Mouse (Mus musculus) cerebellum, adult 2 months (tissue): ENCODE results near the gene BC028528. TPM values are rescaled to one million over a fixed set of nuclear protein-coding genes. Genes with fewer than 3 reads are reported as not detected.

Experiments
- DNase-seq, 2 experiments: peaks; one replicate each; pipeline ENCODE4 v3.0.0; 2021
- H3K27ac ChIP-seq: fragments of 200-500 bp; 2 replicates; pipeline ENCODE4 v1.5.1; 2012; ENCODE audit warnings: low read length, control low read depth, inconsistent platforms; ENCODE audit not compliant: insufficient read depth
- H3K27me3 ChIP-seq: fragments of 200-500 bp; 2 replicates; pipeline ENCODE4 v1.6.1; 2012; ENCODE audit warnings: inconsistent platforms, mild to moderate bottlenecking, low read length, moderate library complexity; ENCODE audit not compliant: control insufficient read depth, insufficient read depth
- H3K4me1 ChIP-seq: fragments of 200-500 bp; 2 replicates; pipeline ENCODE4 v1.6.1; 2011; ENCODE audit warnings: low read length; ENCODE audit not compliant: control insufficient read depth, insufficient read depth
- H3K4me3 ChIP-seq: fragments of 200-500 bp; replicated peaks from 2 replicates; pipeline ENCODE3; 2011; ENCODE audit warnings: mild to moderate bottlenecking, low read depth, low read length, control low read depth; ENCODE audit not compliant: insufficient read depth
- CTCF ChIP-seq: fragments of 200-500 bp; IDR thresholded peaks from 2 replicates; pipeline ENCODE4 v1.5.1; 2011; ENCODE audit warnings: low read depth, mild to moderate bottlenecking, control low read depth, low read length, moderate library complexity, borderline replicate concordance; ENCODE audit not compliant: insufficient read depth
- POLR2A ChIP-seq: fragments of 200-500 bp; IDR thresholded peaks from 2 replicates; pipeline ENCODE4 v1.6.1; 2011; ENCODE audit warnings: low read length, control low read depth, borderline replicate concordance; ENCODE audit not compliant: insufficient read depth
- WGBS: fragments of 180-500 bp; shearing (Covaris S2); methylation state at CpG from one replicate; pipeline ENCODE4 v1.1.7; 2018; 5-methylcytosine and 5-hydroxymethylcytosine counted together
- polyA plus RNA-seq: library from polyadenylated mRNA; depleted of rRNA; stranded (reverse); fragments of >200 nt; gene quantifications from 2 replicates; pipeline ENCODE4 v1.2.3, GENCODE M21; 2012; rRNA removed

The BC028528 gene
- polyA plus RNA-seq, 1 experiment = 9.0 TPM

DNA sequence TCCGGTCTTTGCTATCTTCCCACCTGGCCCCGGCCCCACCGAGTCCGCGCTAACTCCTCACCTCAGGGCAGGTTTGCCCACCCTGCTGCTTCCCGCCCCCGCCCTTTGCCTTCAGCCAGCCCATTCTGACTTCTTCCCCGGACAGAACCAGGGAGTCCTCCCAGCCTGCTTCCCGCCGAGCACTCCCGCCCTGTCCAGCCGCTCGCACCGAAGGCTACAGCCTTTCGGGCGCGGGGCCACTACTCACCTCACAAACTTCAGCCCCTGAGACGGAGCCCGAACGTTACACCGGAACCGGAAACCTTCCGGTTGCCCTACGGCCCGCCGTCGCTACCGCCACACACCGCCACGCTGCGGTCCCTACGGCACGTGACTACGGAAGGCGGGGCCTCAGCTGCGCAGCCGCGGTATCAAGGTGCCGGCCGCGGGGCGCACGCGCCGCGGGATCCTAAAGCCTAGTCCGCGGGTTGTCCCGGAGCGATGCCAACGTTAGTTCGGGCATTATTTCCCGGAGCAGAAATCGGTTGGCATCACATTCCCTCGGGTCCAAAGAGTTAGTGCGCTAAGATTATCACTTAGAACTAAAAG lies 36.2 kb downstream of the BC028528 start, which contains the start of gene Prpf3:
Gene Prpf3, minus strand, starts transcription at position 384 of the 588 bp plus-strand sequence.
- TF ChIP-seq CTCF (no peak), POLR2A (peak; percentile 91)
- H3K27me3 ChIP-seq = no peaks in the 10 kb centered on the region
- under 1% methylated on average over 56 of the region's 56 CpGs for WGBS
- H3K4me3 ChIP-seq = peak within 1 kb of the TSS; percentile 66
- H3K4me1 ChIP-seq = no peaks in the 10 kb centered on the region
- peak; percentile 93 to 94 for DNase-seq
- peak within 1 kb of the TSS; percentile 8; the same call in 1 of the 2 replicates for H3K27ac ChIP-seq

DNA sequence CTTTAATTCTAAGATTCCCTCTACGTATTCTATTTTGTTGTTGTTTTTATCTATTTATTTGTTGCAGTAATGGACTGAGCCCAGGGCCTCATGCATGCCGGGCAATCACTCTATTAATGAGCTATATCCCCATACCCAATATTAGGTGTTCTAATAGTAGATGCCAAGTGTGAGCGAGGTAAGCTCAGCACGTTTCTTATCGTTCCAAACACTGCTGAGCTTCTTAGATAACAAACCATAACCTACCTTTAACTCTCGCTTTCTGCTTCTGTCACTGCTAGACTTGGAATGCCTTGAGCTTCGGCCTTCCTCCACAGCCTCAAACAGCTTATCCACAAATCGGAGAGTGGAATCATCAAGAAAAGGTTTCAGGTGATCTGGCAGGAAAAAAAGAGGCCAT lies 40.5 kb downstream of the BC028528 start:
- H3K27me3 ChIP-seq = no peaks in the 10 kb centered on the region
- H3K4me1 ChIP-seq = no peaks in the 10 kb centered on the region
- no peak for DNase-seq
- H3K27ac ChIP-seq = no peak overlapping the region
- 97% methylated on average over 8 of the region's 8 CpGs for WGBS
- no peak overlapping the region for H3K4me3 ChIP-seq
- TF ChIP-seq POLR2A (no peak), CTCF (no peak)

DNA sequence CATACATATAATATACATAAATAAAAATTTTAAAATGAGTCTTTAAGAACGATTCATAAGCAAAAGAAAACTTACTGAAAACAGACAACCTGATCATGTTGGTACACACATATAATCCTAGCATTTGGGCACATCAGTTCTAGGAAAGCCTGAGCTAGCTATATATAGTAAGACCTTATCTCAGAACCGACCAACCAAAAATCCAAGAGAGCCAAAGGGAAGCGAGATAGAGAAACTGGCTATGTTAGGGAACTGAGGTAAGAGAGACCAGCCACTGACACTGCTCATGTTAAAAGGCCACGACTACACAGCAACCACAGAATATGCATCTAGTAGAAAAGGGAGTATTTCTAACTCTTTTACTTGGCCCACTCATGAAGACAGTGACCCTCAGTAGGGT lies 41.2 kb downstream of the BC028528 start:
- Histone ChIP-seq H3K27ac (no peak overlapping the region), H3K27me3 (no peaks in the 10 kb centered on the region), H3K4me1 (no peaks in the 10 kb centered on the region), H3K4me3 (no peak overlapping the region)
- TF ChIP-seq POLR2A = no peak
- no peak for TF ChIP-seq CTCF
- DNase-seq = no peak
- 83% methylated on average over 4 of the region's 4 CpGs for WGBS

DNA sequence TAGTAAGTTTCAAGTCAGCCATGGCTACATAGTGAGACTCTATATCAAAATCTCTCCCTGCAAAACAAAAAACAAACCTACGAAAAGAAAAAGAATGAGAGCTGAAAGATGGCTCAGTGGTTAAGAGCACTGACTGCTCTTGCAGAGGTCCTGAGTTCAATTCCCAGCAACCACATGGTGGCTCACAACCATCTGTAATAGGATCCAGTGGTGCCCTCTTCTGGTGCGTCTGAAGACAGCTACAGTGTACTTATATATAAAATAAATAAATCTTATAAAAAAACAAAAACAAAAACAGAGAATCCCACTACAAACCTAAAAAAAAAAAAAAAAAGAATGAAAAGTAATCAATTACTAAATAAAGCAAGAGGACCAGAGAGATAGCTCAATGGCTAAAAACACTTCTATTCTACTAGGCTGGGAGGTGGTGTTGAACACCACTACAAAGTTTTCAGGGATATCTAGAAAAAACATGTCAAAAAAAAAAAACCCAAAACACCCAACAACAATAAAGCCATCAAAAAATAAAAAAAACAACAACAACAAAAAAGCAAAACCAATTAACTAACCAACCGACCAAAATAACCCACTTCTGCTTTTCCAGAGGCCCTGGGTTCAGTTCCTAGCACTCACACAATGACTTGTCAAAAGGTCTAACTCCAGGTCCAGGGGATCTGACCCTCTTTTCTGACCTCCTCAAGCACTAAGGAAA lies 49.1 kb downstream of the BC028528 start:
- no peaks in the 10 kb centered on the region for H3K27me3 ChIP-seq
- no peak overlapping the region for H3K4me3 ChIP-seq
- WGBS = 91% methylated on average over 3 of the region's 3 CpGs
- no peaks in the 10 kb centered on the region for H3K4me1 ChIP-seq
- TF ChIP-seq CTCF (no peak), POLR2A (no peak)
- no peak overlapping the region for H3K27ac ChIP-seq
- no peak for DNase-seq

DNA sequence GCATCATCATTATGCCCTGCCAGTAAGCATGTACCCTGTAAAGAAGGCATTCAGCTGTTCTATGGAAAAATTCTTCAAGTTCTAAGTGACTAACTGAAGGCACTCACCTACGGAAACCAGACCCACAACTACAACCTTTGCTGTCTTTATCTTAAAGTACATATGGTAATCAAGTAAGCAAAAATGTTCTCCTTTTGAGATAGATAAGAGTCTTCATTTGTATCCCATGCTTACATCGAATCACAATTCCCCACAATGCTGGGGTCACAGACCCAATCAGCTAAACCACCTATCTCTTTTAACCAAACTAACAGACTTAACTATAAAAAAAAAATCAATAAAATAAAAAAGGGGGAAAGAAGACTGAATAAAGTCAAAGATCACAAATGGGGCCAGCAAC lies 52.6 kb downstream of the BC028528 start:
- TF ChIP-seq CTCF (no peak), POLR2A (no peak)
- H3K4me3 ChIP-seq = no peak overlapping the region
- no peak overlapping the region for H3K27ac ChIP-seq
- no peaks in the 10 kb centered on the region for H3K4me1 ChIP-seq
- DNase-seq = no peak
- WGBS = 96% methylated on average over 2 of the region's 2 CpGs
- no peaks in the 10 kb centered on the region for H3K27me3 ChIP-seq

Other genes with a start within 250 kb of the BC028528 start
- gene Mcl1, start 233.2 kb downstream of the BC028528 start, polyA plus RNA-seq = 43.6 and 45.4 TPM in 2 replicates
- 13.5 and 15.9 TPM in 2 replicates for gene Adamtsl4, start 204.1 kb downstream of the BC028528 start, polyA plus RNA-seq
- 14.3 and 14.7 TPM in 2 replicates for gene Ecm1, start 152.4 kb downstream of the BC028528 start, polyA plus RNA-seq
- 41.3 and 43.3 TPM in 2 replicates for gene Tars2, start 131.8 kb downstream of the BC028528 start, polyA plus RNA-seq
- gene Rprd2, start 73.1 kb downstream of the BC028528 start, polyA plus RNA-seq = 27.4 and 30.3 TPM in 2 replicates
- 39.6 and 41.6 TPM in 2 replicates for gene Prpf3, start 36.1 kb downstream of the BC028528 start, polyA plus RNA-seq
- 265 and 281 TPM in 2 replicates for gene Mrps21, start 20.5 kb downstream of the BC028528 start, polyA plus RNA-seq
- gene Ciart, start 9.8 kb downstream of the BC028528 start, polyA plus RNA-seq = 48.4 and 48.7 TPM in 2 replicates
- 78.1 and 80.3 TPM in 2 replicates for gene Aph1a, start 2.0 kb upstream of the BC028528 start, polyA plus RNA-seq
- 49.8 and 63.2 TPM in 2 replicates for gene Car14, start 12.7 kb upstream of the BC028528 start, polyA plus RNA-seq
- gene Anp32e, start 37.2 kb upstream of the BC028528 start, polyA plus RNA-seq = 65.1 and 70.4 TPM in 2 replicates
- gene Plekho1, start 104.0 kb upstream of the BC028528 start, polyA plus RNA-seq = 155 and 160 TPM in 2 replicates
- 33.3 and 33.6 TPM in 2 replicates for gene Vps45, start 166.5 kb upstream of the BC028528 start, polyA plus RNA-seq
- gene Otud7b, start 212.5 kb upstream of the BC028528 start, polyA plus RNA-seq = 26.3 and 30.0 TPM in 2 replicates